Mouse (Mus musculus): ENCODE measurements around the gene Frem1.

DNA sequence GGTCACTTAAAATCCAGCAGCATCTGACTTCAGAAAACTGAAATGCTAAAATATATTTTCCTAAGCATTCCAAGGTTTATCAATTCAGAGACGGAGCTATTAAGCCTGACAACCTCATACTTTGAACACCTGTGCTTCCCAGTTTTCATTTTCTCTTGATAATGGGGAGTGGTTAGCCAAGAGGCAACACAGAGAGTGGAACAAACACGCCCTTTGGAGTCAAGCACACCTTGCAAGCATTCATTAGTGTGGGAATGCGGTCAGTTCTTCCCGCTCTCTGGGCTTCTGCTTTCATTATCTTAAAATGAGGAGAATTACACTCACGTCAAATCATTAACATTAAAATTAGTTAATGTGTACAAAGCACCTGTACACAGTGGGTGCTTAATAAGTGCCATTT, 122.1 kb downstream of the Frem1 start:
- TF ChIP-seq CTCF (IDR thresholded peaks at IDR 0.05; ENCODE audit: low read depth), result no peak
- TF ChIP-seq EP300 (IDR thresholded peaks at IDR 0.05; ENCODE audit: low read depth), result no peak

Data from liver, postnatal 0 days (tissue).